24 mouse cellular contexts compared by ENCODE assay signal in genomic region chr5:38708940-38709581, GRCm38 (mm10). TPM values are rescaled to one million over a fixed set of nuclear protein-coding genes. Genes with fewer than 3 reads are reported as not detected.
DNase-seq lines count a peak whose midpoint lies in the region; ATAC-seq and TF ChIP-seq lines count a peak whose summit lies in the region.
"Had no signal": no experiment of that assay in that cellular context is flagged by ENCODE, and none has a peak within 500 bp of the region (broad histone marks: within the 10 kb centered on the region; RNA-seq: fewer than 3 reads in every experiment).

No protein-coding gene starts in this region.

- H3K27me3 ChIP-seq in intestine, embryonic 14.5 days (replicated peaks; ENCODE audit: control insufficient read depth, insufficient read depth, low read length), result no peaks in the 10 kb centered on the region
- H3K27me3 ChIP-seq in intestine, embryonic 16.5 days (replicated peaks; ENCODE audit: control insufficient read depth, insufficient read depth, low read length), result no peaks in the 10 kb centered on the region
- H3K27me3 ChIP-seq: embryonic facial prominence, embryonic 15.5 days; forebrain, embryonic 15.5 days had no signal

- peak; percentile 16 for DNase-seq in cerebellum, adult 11-12 months
- DNase-seq in cerebellum, adult 9-11 months, result no peak
- peak; percentile 40 for DNase-seq in intestine, embryonic 14.5 days (ENCODE audit: low spot score)
- peak; percentile 10 for DNase-seq in right cerebral cortex, postnatal 14 days
- DNase-seq in right cerebral cortex, adult 2 months (ENCODE audit: low spot score in 2 of 2), result no peak
- no peak for DNase-seq in gastrocnemius, postnatal 10 days
- DNase-seq: adrenal gland, adult 2 months; gastrocnemius, postnatal 36 days; heart, postnatal 4 days; kidney, adult 8-10 months; kidney, postnatal 10 days; liver; right cerebral cortex, adult 18-20 months; thymus, postnatal 25 days had no signal

- ATAC-seq in intestine, embryonic 14.5 days (replicated peaks; ENCODE audit: low FRiP score, low TSS enrichment, low read depth), result no peak
- ATAC-seq in intestine, embryonic 16.5 days, result no peak
- ATAC-seq: forebrain, embryonic 15.5 days; inflammation-experienced regulatory T-cells, adult 6 months; midbrain, embryonic 16.5 days had no signal

- H3K9ac ChIP-seq in intestine, embryonic 14.5 days (ENCODE audit: low read length), result no peak overlapping the region
- H3K9ac ChIP-seq in intestine, embryonic 16.5 days (ENCODE audit: low read depth, low read length), result no peak overlapping the region
- H3K9ac ChIP-seq: embryonic facial prominence, embryonic 15.5 days; forebrain, embryonic 15.5 days; hindbrain, embryonic 14.5 days had no signal

- H3K4me1 ChIP-seq in intestine, embryonic 14.5 days (replicated peaks; ENCODE audit: control insufficient read depth, insufficient read depth, low read length), result no peaks in the 10 kb centered on the region
- no peaks in the 10 kb centered on the region for H3K4me1 ChIP-seq in intestine, embryonic 16.5 days (ENCODE audit: control insufficient read depth, insufficient read depth, low read length)
- peaks cover 15% of the 10 kb centered on the region for H3K4me1 ChIP-seq in olfactory bulb, adult 2 months (ENCODE audit: control insufficient read depth, insufficient read depth, low read length)
- H3K4me1 ChIP-seq: embryonic facial prominence, embryonic 15.5 days; forebrain, embryonic 15.5 days; heart, embryonic 10.5 days; limb, embryonic 10.5 days; midbrain, embryonic 10.5 days had no signal

- H3K4me2 ChIP-seq in intestine, embryonic 14.5 days (ENCODE audit: low read length), result no peak overlapping the region
- no peak overlapping the region for H3K4me2 ChIP-seq in intestine, embryonic 16.5 days (ENCODE audit: low read depth, low read length)
- H3K4me2 ChIP-seq: embryonic facial prominence, embryonic 15.5 days; forebrain, embryonic 15.5 days; hindbrain, embryonic 14.5 days had no signal

- TF ChIP-seq POLR2A in olfactory bulb, adult 2 months (IDR thresholded peaks at IDR 0.05; ENCODE audit: insufficient read depth, low read depth, low read length), result no peak

- no peak overlapping the region for H3K4me3 ChIP-seq in intestine, embryonic 14.5 days (ENCODE audit: low read depth, low read length)
- H3K4me3 ChIP-seq in intestine, embryonic 16.5 days (ENCODE audit: low read length), result no peak overlapping the region
- no peak overlapping the region for H3K4me3 ChIP-seq in olfactory bulb, adult 2 months (ENCODE audit: insufficient read depth, low read depth, low read length)
- H3K4me3 ChIP-seq: embryonic facial prominence, embryonic 15.5 days; forebrain, embryonic 15.5 days; heart, embryonic 10.5 days; limb, embryonic 10.5 days; midbrain, embryonic 10.5 days had no signal

- no peaks in the 10 kb centered on the region for H3K9me3 ChIP-seq in intestine, embryonic 14.5 days (ENCODE audit: control insufficient read depth, low read length)
- H3K9me3 ChIP-seq in intestine, embryonic 16.5 days (ENCODE audit: control insufficient read depth, low read length), result no peaks in the 10 kb centered on the region
- H3K9me3 ChIP-seq: embryonic facial prominence, embryonic 15.5 days; forebrain, embryonic 15.5 days; limb, embryonic 10.5 days; midbrain, embryonic 10.5 days had no signal

- 64% methylated on average over 11 of the region's 11 CpGs for WGBS in intestine, embryonic 14.5 days
- 70% methylated on average over 11 of the region's 11 CpGs for WGBS in intestine, embryonic 16.5 days
- WGBS in olfactory bulb, adult 2 months, result 52% methylated on average over 11 of the region's 11 CpGs

- no peak for TF ChIP-seq CTCF in olfactory bulb, adult 2 months (IDR thresholded peaks at IDR 0.05; ENCODE audit: insufficient read depth, low read depth, low read length)

- no peak overlapping the region for H3K27ac ChIP-seq in intestine, embryonic 14.5 days (ENCODE audit: low read depth)
- H3K27ac ChIP-seq in intestine, embryonic 16.5 days (ENCODE audit: low read length), result no peak overlapping the region
- H3K27ac ChIP-seq in olfactory bulb, adult 2 months (ENCODE audit: insufficient read depth, low read depth, low read length), result peak overlapping the region; percentile 29
- H3K27ac ChIP-seq: embryonic facial prominence, embryonic 15.5 days; forebrain, embryonic 15.5 days; heart, embryonic 10.5 days; hindbrain, embryonic 14.5 days; limb, embryonic 10.5 days; midbrain, embryonic 10.5 days had no signal

- H3K36me3 ChIP-seq in intestine, embryonic 14.5 days (ENCODE audit: control insufficient read depth, insufficient read depth, low read length), result no peaks in the 10 kb centered on the region
- no peaks in the 10 kb centered on the region for H3K36me3 ChIP-seq in intestine, embryonic 16.5 days (ENCODE audit: control insufficient read depth, insufficient read depth, low read length)
- H3K36me3 ChIP-seq: embryonic facial prominence, embryonic 15.5 days; forebrain, embryonic 15.5 days; heart, embryonic 10.5 days; limb, embryonic 10.5 days; midbrain, embryonic 10.5 days had no signal

RNA-seq across cellular contexts. Expression of gene Zfp518b, which starts 24.4 kb away (rescaled TPM):
- 17.0 and 19.4 TPM in 2 replicates for polyA plus RNA-seq in intestine, embryonic 14.5 days (2014; fragmentation: Nextera tagmentation; extraction: Ambion mirVana)
- polyA plus RNA-seq in intestine, embryonic 16.5 days (2015; fragmentation: Nextera tagmentation; extraction: Ambion mirVana), result 9.7 and 10.0 TPM in 2 replicates
- polyA plus RNA-seq in olfactory bulb, adult 2 months (2012; ENCODE audit: insufficient read depth, insufficient read length, low replicate concordance, missing spikeins), result not detected in 2 replicates
- total RNA-seq in gastrocnemius, postnatal 10 days (2021), result 1 to 10 TPM; 5.1 to 7.2 TPM

Comparison
In these comparisons a context has a peak if more than half of its experiments do, and no peak if none do; other contexts are left out.
1. DNase-seq: peak in cerebellum, adult 11-12 months (single experiment), intestine, embryonic 14.5 days (single experiment) and right cerebral cortex, postnatal 14 days (single experiment); none in cerebellum, adult 9-11 months (single experiment), right cerebral cortex, adult 2 months (0 of 2) and gastrocnemius, postnatal 10 days (single experiment).